Mouse (Mus musculus): ENCODE data around the gene AU040320. TPM values are rescaled to one million over a fixed set of nuclear protein-coding genes. Genes with fewer than 3 reads are reported as not detected.

AU040320 gene
- polyA plus RNA-seq, 1 experiment, result 43.6 TPM

DNA sequence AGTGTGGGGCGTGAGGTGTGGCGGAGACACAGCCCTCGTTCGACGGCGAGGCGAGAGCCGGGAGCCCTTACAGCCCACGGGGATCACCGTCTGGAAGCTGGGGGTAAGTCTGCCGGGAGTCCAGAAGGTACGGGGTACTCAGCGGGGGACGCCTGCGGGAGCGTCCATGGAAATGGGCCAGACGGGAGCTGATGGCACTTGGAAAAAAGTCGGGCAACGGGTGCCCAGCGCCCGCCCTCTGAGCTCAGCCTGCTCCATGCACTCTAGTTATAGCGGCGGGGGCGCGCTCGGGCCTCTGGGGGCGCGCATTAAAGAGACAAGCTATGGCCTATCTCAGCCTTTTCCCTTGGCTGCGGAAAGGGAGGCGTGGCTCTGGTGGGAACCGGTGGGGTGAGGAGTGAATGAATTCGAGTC lies 17.3 kb upstream of the AU040320 start, which contains the start of gene Tfap2e:
TSS of gene Tfap2e (minus strand) at position 240 of the 414 bp plus-strand sequence.
- H3K4me3 ChIP-seq (ENCODE audit: insufficient read depth, low read length), result no peak within 1 kb of the TSS

DNA sequence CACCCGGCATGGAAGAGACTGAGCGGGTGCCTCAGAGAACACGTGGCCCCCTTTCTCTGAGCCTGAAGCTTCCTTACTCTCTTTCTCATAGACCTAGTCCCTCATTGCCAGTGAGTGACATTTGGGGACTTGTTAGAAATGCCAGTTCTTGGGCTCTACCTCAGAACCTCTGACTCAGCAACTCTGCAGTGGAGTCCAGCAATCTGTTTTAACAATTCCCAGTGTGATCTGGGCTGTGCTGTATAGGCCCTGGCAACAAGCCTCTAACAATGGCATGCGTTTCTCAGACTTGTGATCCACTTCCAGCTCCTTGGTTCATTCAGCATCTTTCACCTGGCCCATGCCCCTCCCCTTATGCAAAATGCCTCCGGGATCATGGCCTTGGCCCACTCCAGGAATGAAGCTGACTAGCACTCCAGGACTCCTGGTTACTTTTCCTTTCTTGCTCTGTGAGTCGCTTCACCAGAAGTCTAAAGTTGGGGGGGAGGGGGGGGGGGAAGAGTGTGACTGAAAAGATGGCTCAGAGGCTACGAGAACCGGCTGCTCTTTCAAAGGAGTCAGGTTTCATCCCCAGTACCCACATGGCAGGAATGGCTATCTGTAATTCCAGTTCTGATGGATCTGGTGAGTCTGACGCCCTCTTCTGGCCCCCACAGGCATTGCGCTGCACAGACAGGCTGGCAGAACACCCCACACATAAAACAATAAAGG lies 13.2 kb upstream of the AU040320 start:
- TF ChIP-seq POLR2A (IDR thresholded peaks at IDR 0.05; ENCODE audit: extremely low read depth, insufficient read depth, low read length) (no peak), CTCF (IDR thresholded peaks at IDR 0.05; ENCODE audit: extremely low read depth, insufficient read depth, low read length) (peak; percentile 33; the same call in 1 of the 2 replicates)
- H3K27ac ChIP-seq (ENCODE audit: insufficient read depth, low read length), result no peak overlapping the region
- no peaks in the 10 kb centered on the region for H3K4me1 ChIP-seq (ENCODE audit: control insufficient read depth, insufficient read depth, low read length)
- no peak overlapping the region for H3K4me3 ChIP-seq (ENCODE audit: insufficient read depth, low read length)

More for the DNA sequence above, 17.3 kb upstream of the AU040320 start, which contains the start of gene Tfap2e:
- TF ChIP-seq CTCF (IDR thresholded peaks at IDR 0.05; ENCODE audit: extremely low read depth, insufficient read depth, low read length) (no peak), POLR2A (IDR thresholded peaks at IDR 0.05; ENCODE audit: extremely low read depth, insufficient read depth, low read length) (no peak)
- H3K4me1 ChIP-seq (ENCODE audit: control insufficient read depth, insufficient read depth, low read length), result no peaks in the 10 kb centered on the region
- H3K27ac ChIP-seq (ENCODE audit: insufficient read depth, low read length), result no peak within 1 kb of the TSS

DNA sequence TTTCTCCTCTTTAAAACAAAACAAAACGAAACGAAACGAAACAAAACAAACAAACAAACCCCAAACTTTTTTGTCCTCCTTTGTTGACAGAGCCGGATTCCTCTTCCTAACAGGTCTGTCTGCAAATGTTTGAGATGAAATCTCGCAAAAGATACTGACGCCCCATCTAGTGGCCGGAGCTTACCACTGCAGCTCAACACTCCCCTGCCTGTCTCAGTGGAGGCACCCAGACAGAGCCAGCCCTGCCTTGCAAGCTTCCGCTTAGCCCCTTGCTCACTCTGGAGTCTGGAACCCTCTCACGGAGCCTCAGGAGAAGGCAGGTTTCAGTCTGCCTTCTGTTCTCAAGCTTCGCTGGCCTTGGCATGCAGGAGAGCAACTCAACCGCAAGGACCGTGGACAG lies 11.9 kb upstream of the AU040320 start:
- no peak overlapping the region for H3K27ac ChIP-seq (ENCODE audit: insufficient read depth, low read length)

DNA sequence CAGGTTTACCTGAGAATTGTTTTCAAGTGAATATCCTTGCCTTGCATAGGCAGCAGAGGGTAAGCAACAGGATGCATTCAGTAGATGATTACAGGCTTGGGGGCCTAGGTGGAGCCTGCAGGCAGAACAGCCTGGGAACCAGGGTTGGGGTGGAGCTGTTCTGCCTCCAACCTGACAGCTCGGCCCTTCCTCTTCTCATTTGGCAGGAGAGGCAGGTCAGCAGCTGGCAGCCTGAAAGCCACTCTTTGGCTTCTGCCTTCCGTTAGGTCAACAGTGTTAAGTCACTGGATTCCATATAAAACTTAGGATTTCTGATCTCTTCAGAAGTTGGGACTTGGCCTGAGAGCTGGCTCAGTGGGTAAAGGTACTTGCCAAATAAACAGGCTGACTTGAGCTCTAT lies 10.4 kb upstream of the AU040320 start:
- Histone ChIP-seq H3K4me1 (ENCODE audit: control insufficient read depth, insufficient read depth, low read length) (no peaks in the 10 kb centered on the region), H3K27ac (ENCODE audit: insufficient read depth, low read length) (no peak overlapping the region), H3K4me3 (ENCODE audit: insufficient read depth, low read length) (no peak overlapping the region)
- TF ChIP-seq CTCF (IDR thresholded peaks at IDR 0.05; ENCODE audit: extremely low read depth, insufficient read depth, low read length), result no peak
- TF ChIP-seq POLR2A (IDR thresholded peaks at IDR 0.05; ENCODE audit: extremely low read depth, insufficient read depth, low read length), result no peak

More for the DNA sequence above, 11.9 kb upstream of the AU040320 start:
- Histone ChIP-seq H3K4me3 (ENCODE audit: insufficient read depth, low read length) (no peak overlapping the region), H3K4me1 (ENCODE audit: control insufficient read depth, insufficient read depth, low read length) (no peaks in the 10 kb centered on the region)
- TF ChIP-seq POLR2A (IDR thresholded peaks at IDR 0.05; ENCODE audit: extremely low read depth, insufficient read depth, low read length), result no peak
- TF ChIP-seq CTCF (IDR thresholded peaks at IDR 0.05; ENCODE audit: extremely low read depth, insufficient read depth, low read length), result peak; percentile 88

DNA sequence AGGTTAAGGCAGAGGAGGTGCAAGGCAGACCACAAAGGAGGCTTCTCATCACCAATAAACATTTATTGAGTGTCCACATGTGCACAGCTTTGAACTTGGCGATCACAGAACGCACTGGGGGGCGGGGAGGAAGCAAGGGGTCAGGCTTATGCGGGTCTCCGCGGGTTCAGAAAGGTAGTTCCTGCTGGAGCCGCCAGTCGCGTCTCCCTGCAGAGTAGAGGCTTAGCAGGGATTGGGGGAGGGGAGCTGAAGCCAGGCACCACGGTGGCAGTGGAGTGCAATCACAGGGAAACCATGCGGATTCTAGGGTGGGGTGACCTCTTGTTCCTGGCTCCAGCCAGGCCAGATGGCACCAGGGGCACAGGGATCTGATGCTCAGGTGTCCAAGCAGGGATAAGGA lies 9.6 kb upstream of the AU040320 start:
- Histone ChIP-seq H3K4me3 (ENCODE audit: insufficient read depth, low read length) (no peak overlapping the region), H3K4me1 (ENCODE audit: control insufficient read depth, insufficient read depth, low read length) (no peaks in the 10 kb centered on the region), H3K27ac (ENCODE audit: insufficient read depth, low read length) (no peak overlapping the region)
- TF ChIP-seq POLR2A (IDR thresholded peaks at IDR 0.05; ENCODE audit: extremely low read depth, insufficient read depth, low read length), result no peak
- TF ChIP-seq CTCF (IDR thresholded peaks at IDR 0.05; ENCODE audit: extremely low read depth, insufficient read depth, low read length), result no peak

DNA sequence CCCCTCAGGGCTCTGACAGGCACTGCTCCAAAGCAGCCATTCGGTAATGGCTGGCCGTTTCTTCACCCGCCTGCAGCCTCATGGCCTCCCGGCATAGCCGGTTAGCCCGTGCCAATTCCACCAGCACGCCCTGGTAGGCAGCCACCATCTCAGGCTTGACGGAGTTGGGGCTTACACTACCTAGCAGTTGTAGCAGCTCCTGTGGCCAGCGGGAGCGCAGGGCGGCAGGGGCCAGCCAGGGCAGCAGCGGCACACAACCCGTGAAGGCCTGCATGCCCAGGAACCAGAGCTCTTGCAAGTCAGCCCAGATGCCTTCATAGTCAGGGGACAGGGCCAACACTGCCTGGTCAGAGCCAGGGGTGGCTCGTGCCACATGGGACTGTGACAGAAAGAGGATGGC lies 8.5 kb upstream of the AU040320 start:
- H3K27ac ChIP-seq (ENCODE audit: insufficient read depth, low read length), result no peak overlapping the region
- TF ChIP-seq CTCF (IDR thresholded peaks at IDR 0.05; ENCODE audit: extremely low read depth, insufficient read depth, low read length) (no peak), POLR2A (IDR thresholded peaks at IDR 0.05; ENCODE audit: extremely low read depth, insufficient read depth, low read length) (no peak)
- H3K4me3 ChIP-seq (ENCODE audit: insufficient read depth, low read length), result no peak overlapping the region
- 0 out of 2 replicates have a peak, but pooled peaks cover 2% of the 10 kb centered on the region for H3K4me1 ChIP-seq (ENCODE audit: control insufficient read depth, insufficient read depth, low read length)

DNA sequence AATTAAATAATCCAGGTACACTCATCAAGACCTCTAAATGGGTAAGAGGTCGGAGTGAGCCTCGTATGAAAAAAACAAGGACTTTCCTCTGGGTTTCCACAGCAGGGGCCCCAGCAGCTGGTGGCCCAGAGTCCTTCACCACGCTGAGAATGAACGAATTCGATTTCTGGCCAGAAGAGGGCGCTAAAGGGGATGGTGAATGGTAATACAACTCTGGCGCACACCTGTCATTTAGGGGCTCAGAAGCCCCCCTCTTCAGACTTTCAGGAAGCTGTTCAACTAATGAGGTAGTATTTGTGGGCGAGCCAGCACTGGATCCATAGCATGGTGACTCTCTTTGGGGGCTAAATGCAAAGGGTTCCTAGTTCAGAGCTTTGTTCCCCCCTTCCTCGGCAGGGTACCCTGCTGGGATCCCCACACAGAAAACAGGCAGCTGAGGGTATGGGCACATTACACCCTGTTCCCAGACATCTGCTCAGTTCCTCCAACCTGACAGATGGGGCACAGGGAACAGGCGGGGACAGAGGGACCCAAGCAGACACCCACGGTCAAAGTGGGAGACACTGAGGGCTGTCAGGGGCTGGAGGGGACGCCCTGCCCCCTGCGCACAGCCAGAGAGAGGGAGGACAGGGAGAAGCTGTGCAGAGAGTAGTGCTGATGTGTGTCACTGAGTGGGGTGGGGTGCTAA lies 7.7 kb upstream of the AU040320 start:
- no peak overlapping the region for H3K27ac ChIP-seq (ENCODE audit: insufficient read depth, low read length)
- H3K4me3 ChIP-seq (ENCODE audit: insufficient read depth, low read length), result no peak overlapping the region
- H3K4me1 ChIP-seq (ENCODE audit: control insufficient read depth, insufficient read depth, low read length), result peaks cover 2% of the 10 kb centered on the region; the same call in 1 of the 2 replicates
- TF ChIP-seq CTCF (IDR thresholded peaks at IDR 0.05; ENCODE audit: extremely low read depth, insufficient read depth, low read length), result peak; percentile 55
- TF ChIP-seq POLR2A (IDR thresholded peaks at IDR 0.05; ENCODE audit: extremely low read depth, insufficient read depth, low read length), result no peak

DNA sequence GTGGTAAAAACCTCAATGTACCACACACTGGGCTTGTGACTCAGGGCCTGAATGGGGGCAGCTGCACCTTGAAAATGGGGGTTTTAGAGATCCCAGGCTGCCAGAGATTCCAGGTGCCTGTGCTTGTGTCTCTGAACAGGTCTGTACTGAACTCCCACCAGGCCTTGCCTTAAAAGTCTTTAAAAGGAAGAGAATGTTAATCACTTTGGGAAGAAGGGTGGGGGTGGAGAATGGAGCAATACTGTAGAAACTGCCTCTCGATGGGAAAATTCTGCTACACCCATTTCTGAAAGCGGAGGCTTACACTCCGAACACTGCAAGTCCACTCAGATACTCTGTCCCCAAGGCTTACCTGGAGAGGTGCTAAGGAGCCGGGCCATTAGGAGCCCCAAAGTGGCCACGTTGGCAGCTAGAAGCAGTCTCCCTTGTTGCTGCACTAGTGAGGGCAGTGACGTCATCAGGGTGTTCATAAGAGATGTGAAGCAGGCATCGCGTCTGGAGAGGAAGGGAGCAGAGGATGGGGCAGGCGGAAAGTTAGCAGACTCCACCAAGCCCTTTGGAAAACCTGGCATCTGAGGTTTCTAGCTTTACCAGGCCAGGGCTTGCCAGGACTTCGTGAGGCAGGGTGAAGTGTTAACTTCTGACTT lies 7.0 kb upstream of the AU040320 start:
- no peak overlapping the region for H3K27ac ChIP-seq (ENCODE audit: insufficient read depth, low read length)
- H3K4me1 ChIP-seq (ENCODE audit: control insufficient read depth, insufficient read depth, low read length), result peaks cover 5% of the 10 kb centered on the region; the same call in 1 of the 2 replicates
- TF ChIP-seq POLR2A (IDR thresholded peaks at IDR 0.05; ENCODE audit: extremely low read depth, insufficient read depth, low read length) (no peak), CTCF (IDR thresholded peaks at IDR 0.05; ENCODE audit: extremely low read depth, insufficient read depth, low read length) (no peak)
- no peak overlapping the region for H3K4me3 ChIP-seq (ENCODE audit: insufficient read depth, low read length)

DNA sequence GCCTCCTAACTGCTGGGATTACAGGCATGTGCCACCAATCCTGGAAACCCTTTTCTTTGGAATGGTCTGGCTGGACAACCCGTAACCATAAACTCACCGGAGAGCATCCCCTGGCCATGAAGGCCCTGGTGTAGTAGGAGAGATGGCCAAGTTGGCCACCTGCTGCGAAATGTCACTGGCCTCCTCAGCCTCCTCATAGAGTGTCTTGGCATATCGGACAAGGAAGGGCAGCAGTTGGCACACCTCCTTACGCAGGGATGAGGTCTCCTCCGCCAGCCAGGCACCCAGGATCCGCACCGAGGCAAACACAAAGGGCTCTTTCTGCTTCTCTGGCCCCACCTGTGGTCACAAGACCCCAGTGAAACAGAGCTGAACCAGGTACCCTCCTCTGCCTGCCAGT lies 5.0 kb upstream of the AU040320 start:
- H3K4me1 ChIP-seq (ENCODE audit: control insufficient read depth, insufficient read depth, low read length), result peaks cover 5% of the 10 kb centered on the region; the same call in 1 of the 2 replicates
- TF ChIP-seq CTCF (IDR thresholded peaks at IDR 0.05; ENCODE audit: extremely low read depth, insufficient read depth, low read length) (no peak), POLR2A (IDR thresholded peaks at IDR 0.05; ENCODE audit: extremely low read depth, insufficient read depth, low read length) (no peak)
- H3K27ac ChIP-seq (ENCODE audit: insufficient read depth, low read length), result no peak overlapping the region
- H3K4me3 ChIP-seq (ENCODE audit: insufficient read depth, low read length), result peak overlapping the region; percentile 96; the same call in 1 of the 2 replicates

All from cortical plate, adult 2 months (tissue).